Mouse (Mus musculus) CH12.LX (cell line): Measurements from ENCODE around the gene Prr14. TPM values are rescaled to one million over a fixed set of nuclear protein-coding genes. Genes with fewer than 3 reads are reported as not detected.
A peak's percentile ranks its signal among the peaks of the same experiment; 100 is the strongest.

Source experiments
- DNase-seq: peaks from one replicate; pipeline ENCODE4 v3.0.0-alpha.2; 2013; ENCODE audit errors: extremely low read depth
- H3K27ac ChIP-seq: 2 replicates; pipeline ENCODE4 v1.5.1; 2012; ENCODE audit warnings: low read depth, mild to moderate bottlenecking, control low read depth, moderate library complexity; ENCODE audit not compliant: insufficient read depth
- H3K27me3 ChIP-seq: replicated peaks from 2 replicates; pipeline ENCODE3; 2012; ENCODE audit warnings: inconsistent platforms
- H3K36me3 ChIP-seq, 2 experiments: replicated peaks in 1 of 2; 2 replicates each; pipeline versions ENCODE3 to v1.6.1; 2012; ENCODE audit warnings: inconsistent platforms in 1 of 2, low read length in 1 of 2, mild to moderate bottlenecking in 1 of 2, mixed read lengths in 1 of 2, moderate library complexity in 1 of 2; ENCODE audit not compliant: control insufficient read depth in 1 of 2, insufficient read depth in 1 of 2
- H3K4me1 ChIP-seq, 2 experiments: 2 replicates each; pipeline ENCODE4 v1.6.1; 2012; ENCODE audit warnings: inconsistent platforms in 1 of 2, moderate library complexity in 1 of 2; ENCODE audit not compliant: insufficient read depth in 2 of 2, control insufficient read depth in 1 of 2
- H3K4me2 ChIP-seq: 2 replicates; pipeline ENCODE4 v1.6.1; 2012; ENCODE audit warnings: low read depth, mild to moderate bottlenecking, control low read depth; ENCODE audit not compliant: poor library complexity, insufficient read depth, severe bottlenecking
- H3K4me3 ChIP-seq, 3 experiments: fragments of 150-350 bp in 1 of 3; sonication (generic) in 1 of 3; replicated peaks in 1 of 3; 2 replicates each; pipeline versions ENCODE3 to v1.5.1; 2011 to 2012; ENCODE audit warnings: low read depth in 2 of 3, low read length in 2 of 3, mild to moderate bottlenecking in 2 of 3, moderate library complexity in 2 of 3, control low read depth in 1 of 3, improper control_type of control experiment in 1 of 3, inconsistent platforms in 1 of 3, mixed read lengths in 1 of 3; ENCODE audit not compliant: poor library complexity in 1 of 3
- H3K79me2 ChIP-seq: replicated peaks from 2 replicates; pipeline ENCODE4 v1.6.1; 2012; ENCODE audit warnings: mild to moderate bottlenecking, moderate library complexity; ENCODE audit not compliant: control insufficient read depth, poor library complexity, insufficient read depth, severe bottlenecking; ENCODE audit errors: extremely low read depth
- H3K9ac ChIP-seq: 2 replicates; pipeline ENCODE4 v1.6.1; 2012; ENCODE audit warnings: low read depth, mild to moderate bottlenecking, control low read depth, moderate library complexity; ENCODE audit not compliant: insufficient read depth
- H3K9me3 ChIP-seq: replicated peaks from 2 replicates; pipeline ENCODE3; 2012; ENCODE audit warnings: low read length, inconsistent platforms, mixed read lengths
- BHLHE40 ChIP-seq: IDR thresholded peaks from 2 replicates; pipeline ENCODE4 v1.6.1; 2011; ENCODE audit warnings: mild to moderate bottlenecking, low read depth, low read length, improper control_type of control experiment
- CTCF ChIP-seq, 2 experiments: IDR thresholded peaks in 1 of 2; conservative IDR thresholded peaks in 1 of 2; 2 replicates each; pipeline ENCODE4 v1.5.1; 2011 to 2012; ENCODE audit warnings: low read depth in 2 of 2, low read length in 2 of 2, improper control_type of control experiment in 1 of 2, inconsistent platforms in 1 of 2, mild to moderate bottlenecking in 1 of 2, moderate library complexity in 1 of 2
- MAZ ChIP-seq: IDR thresholded peaks from 2 replicates; pipeline ENCODE4 v1.6.1; 2012; ENCODE audit warnings: low read depth, mild to moderate bottlenecking, inconsistent platforms, low read length, improper control_type of control experiment, moderate library complexity
- MXI1 ChIP-seq: IDR thresholded peaks from 2 replicates; pipeline ENCODE4 v1.6.1; 2011; ENCODE audit warnings: mild to moderate bottlenecking, low read depth, low read length, improper control_type of control experiment
- MYC ChIP-seq: IDR thresholded peaks from 2 replicates; pipeline ENCODE4 v1.6.1; 2011; ENCODE audit warnings: low read depth, mild to moderate bottlenecking, improper control_type of control experiment, low read length
- RAD21 ChIP-seq: IDR thresholded peaks from 2 replicates; pipeline ENCODE4 v1.6.1; 2011; ENCODE audit warnings: low read depth, mild to moderate bottlenecking, low read length, improper control_type of control experiment, moderate library complexity
- SIN3A ChIP-seq: IDR thresholded peaks from 2 replicates; pipeline ENCODE4 v1.6.1; 2012; ENCODE audit warnings: low read length, improper control_type of control experiment, inconsistent platforms
- SMC3 ChIP-seq: IDR thresholded peaks from 2 replicates; pipeline ENCODE4 v1.6.1; 2011; ENCODE audit warnings: low read depth, low read length, improper control_type of control experiment
- TBP ChIP-seq: conservative IDR thresholded peaks from 2 replicates; pipeline ENCODE4 v1.6.1; 2011; ENCODE audit warnings: low read depth, low read length, improper control_type of control experiment
- UBTF ChIP-seq: IDR thresholded peaks from 2 replicates; pipeline ENCODE4 v1.6.1; 2012; ENCODE audit warnings: low read depth, mild to moderate bottlenecking, inconsistent platforms, low read length, improper control_type of control experiment, moderate library complexity
- USF1 ChIP-seq: IDR thresholded peaks from 2 replicates; pipeline ENCODE4 v1.6.1; 2014; ENCODE audit warnings: low read depth, mild to moderate bottlenecking, inconsistent platforms, low read length, improper control_type of control experiment
- dilution Hi-C: fragments of 300-500 bp; cut with MboI; formaldehyde crosslinking; loops from 2 replicates; pipeline ENCODE4 v1.14.3; 2020; ENCODE audit warnings: low sequenced_read_pairs; ENCODE audit not compliant: extremely low pct_unique_long_range_greater_than_20kb, extremely low pct_ligation_motif_present
- in situ Hi-C: fragments of 300-500 bp; cut with MboI; formaldehyde crosslinking; loops from 3 replicates; pipeline ENCODE4 v1.14.3; 2019; ENCODE audit warnings: low sequenced_read_pairs, low pct_ligation_motif_present, low pct_unique_long_range_greater_than_20kb, mixed read lengths
- polyA plus RNA-seq: library from polyadenylated mRNA; unstranded; fragments of >175 nt; gene quantifications from 2 replicates; pipeline ENCODE4 v1.2.1, GENCODE M21; 2012; ENCODE audit warnings: low read depth; ENCODE audit not compliant: insufficient read length
- total RNA-seq, 2 experiments: library from RNA; depleted of rRNA; stranded (reverse); fragments of 300-350 nt in 1 of 2; fragments of >200 nt in 1 of 2; gene quantifications; 2 replicates each; pipeline ENCODE4 v1.2.3; 2012 to 2014

Prr14 gene
- total and polyA plus RNA-seq, 3 experiments, result 7.6 to 31.3 (median 10.4) TPM

DNA sequence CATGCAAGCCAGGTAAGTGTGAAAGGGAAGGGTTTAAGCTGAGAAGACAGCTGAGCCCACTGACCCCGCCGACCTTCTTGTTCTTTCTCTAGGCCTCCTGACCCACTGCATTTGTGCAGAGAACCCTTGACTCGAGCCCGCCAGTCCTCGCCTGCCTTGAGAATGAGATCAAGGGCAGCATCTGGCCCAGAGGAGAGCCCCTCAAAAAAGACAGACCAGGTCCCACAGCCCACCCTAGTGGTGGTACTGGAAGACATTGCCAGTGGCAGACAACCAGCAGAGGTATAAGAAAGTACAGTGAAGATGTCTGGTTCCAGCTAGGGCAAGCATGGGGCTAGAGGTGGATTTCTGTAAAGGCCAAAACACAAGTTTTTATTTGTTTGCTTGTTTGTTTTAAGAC lies 14.3 kb downstream of the Prr14 start:
- Histone ChIP-seq H3K4me2 (no peak overlapping the region), H3K36me3 (peaks cover 28 to 43% of the 10 kb centered on the region in 2 experiments), H3K9ac (no peak overlapping the region), H3K27ac (no peak overlapping the region), H3K4me1 (peaks cover 3 to 32% of the 10 kb centered on the region in 2 experiments; a peak in 2 of 4 replicates), H3K9me3 (no peaks in the 10 kb centered on the region), H3K27me3 (no peaks in the 10 kb centered on the region), H3K4me3 (no peak overlapping the region), H3K79me2 (peaks cover 5% of the 10 kb centered on the region; the same call in 1 of the 2 replicates)
- DNase-seq, result no peak
- in situ Hi-C loops (no loop called here), dilution Hi-C loops (no loop called here)
- TF ChIP-seq MYC (no peak), TBP (no peak), RAD21 (peak; percentile 31), SIN3A (no peak), CTCF (conservative IDR thresholded peaks at IDR 0.05 in 1 of 2, IDR thresholded peaks at IDR 0.05 in 1 of 2; ENCODE audit: low read depth in 2 of 2, low read length in 2 of 2) (peak in 1 of 2 experiments; percentile 44; a peak in 2 of 4 replicates)

DNA sequence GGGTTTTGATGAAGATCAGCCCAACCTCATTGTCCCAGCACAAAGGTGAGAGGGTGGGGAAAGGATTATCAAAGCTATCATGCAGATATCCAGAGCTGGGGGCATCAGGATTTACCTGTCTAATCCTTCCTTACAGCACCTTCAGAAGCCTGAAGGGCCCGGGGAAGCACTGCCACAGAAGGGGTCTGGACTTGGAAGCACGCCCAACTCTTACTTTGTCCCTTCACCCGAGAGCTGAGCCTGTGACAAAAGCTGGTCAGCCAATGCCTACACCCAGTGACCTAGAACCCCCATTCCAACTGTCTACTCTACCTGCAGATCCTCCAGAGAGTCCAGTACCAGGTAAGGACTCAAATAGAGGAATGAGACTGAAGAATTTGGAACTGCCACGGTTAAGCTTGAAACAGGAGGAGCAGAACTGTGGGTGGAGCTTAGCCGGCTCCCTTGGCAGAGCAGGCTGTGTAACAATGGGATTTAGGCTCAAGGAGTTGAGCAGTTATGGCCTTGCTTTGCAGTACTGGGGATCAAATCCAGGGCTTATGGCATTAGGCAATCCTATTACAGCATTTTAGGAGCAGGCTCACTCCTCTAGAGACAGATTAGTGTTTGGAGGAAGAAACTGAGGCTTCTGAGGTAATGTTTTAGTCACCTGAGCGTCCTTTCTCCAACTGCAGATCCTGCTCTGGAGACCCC lies 15.1 kb downstream of the Prr14 start:
- TF ChIP-seq BHLHE40 (no peak), UBTF (no peak), SMC3 (no peak)
- Histone ChIP-seq H3K4me2 (no peak overlapping the region), H3K79me2 (peaks cover 11% of the 10 kb centered on the region), H3K36me3 (peaks cover 28 to 39% of the 10 kb centered on the region in 2 experiments), H3K9me3 (no peaks in the 10 kb centered on the region), H3K27me3 (no peaks in the 10 kb centered on the region), H3K4me3 (no peak overlapping the region), H3K9ac (no peak overlapping the region), H3K4me1 (peaks cover 3 to 32% of the 10 kb centered on the region in 2 experiments; a peak in 2 of 4 replicates), H3K27ac (no peak overlapping the region)
- DNase-seq, result no peak
- in situ Hi-C loops, result loop anchor here (5.0 kb wide), 1 partner anchor 112 kb away; no protein-coding TSS in a partner anchor
- dilution Hi-C loops, result no loop called here

- no peak for DNase-seq
- H3K4me2 ChIP-seq, result no peak overlapping the region
- no peak overlapping the region for H3K27ac ChIP-seq
- H3K27me3 ChIP-seq, result no peaks in the 10 kb centered on the region
- TF ChIP-seq MXI1 (no peak), MAZ (no peak), USF1 (no peak)
- no peak overlapping the region for H3K4me3 ChIP-seq
- H3K9ac ChIP-seq, result no peak overlapping the region
- peaks cover 3 to 29% of the 10 kb centered on the region in 2 experiments; a peak in 2 of 4 replicates for H3K4me1 ChIP-seq
- peaks cover 18% of the 10 kb centered on the region for H3K79me2 ChIP-seq
- peaks cover 28 to 39% of the 10 kb centered on the region in 2 experiments for H3K36me3 ChIP-seq
- in situ Hi-C loops, result loop anchor here (5.0 kb wide), 1 partner anchor 113 kb away; no protein-coding TSS in a partner anchor
- dilution Hi-C loops, result no loop called here
- no peaks in the 10 kb centered on the region for H3K9me3 ChIP-seq
These were observed 15.9 kb downstream of the Prr14 start for GRCm38 (mm10) chr7:127475186-127475740.
